Mouse (Mus musculus) liver, postnatal 0 days (tissue): Measurements from ENCODE around the gene Cyp4f15. TPM values are rescaled to one million over a fixed set of nuclear protein-coding genes. Genes with fewer than 3 reads are reported as not detected.

Source experiments
- ATAC-seq: fragments of 200-750 bp; cut with Nextera tagmentation; 2 replicates; pipeline ENCODE4 v1.8.0; 2017; ENCODE audit warnings: mild to moderate bottlenecking, moderate library complexity
- DNase-seq: peaks from one replicate; pipeline ENCODE4 v3.0.0-alpha.2; 2016
- H3K27ac ChIP-seq: fragments of 300-500 bp; sonication (generic); 2 replicates; pipeline ENCODE4 v1.5.1; 2014; ENCODE audit warnings: antibody characterized with exemption, moderate library complexity, mild to moderate bottlenecking, low read depth
- H3K27me3 ChIP-seq: fragments of 300-500 bp; sonication (generic); 2 replicates; pipeline ENCODE4 v1.6.1; 2014; ENCODE audit warnings: low read length, control low read depth, mixed read lengths; ENCODE audit not compliant: insufficient read depth
- H3K36me3 ChIP-seq: fragments of 300-500 bp; sonication (generic); replicated peaks from 2 replicates; pipeline ENCODE4 v1.6.1; 2014; ENCODE audit warnings: mild to moderate bottlenecking, control low read depth, low read length, moderate library complexity, mixed read lengths; ENCODE audit not compliant: insufficient read depth
- H3K4me1 ChIP-seq: fragments of 300-500 bp; sonication (generic); 2 replicates; pipeline ENCODE4 v1.6.1; 2014; ENCODE audit warnings: antibody characterized with exemption, mild to moderate bottlenecking, control low read depth; ENCODE audit not compliant: insufficient read depth
- H3K4me2 ChIP-seq: fragments of 300-500 bp; sonication (generic); 2 replicates; pipeline ENCODE4 v1.6.1; 2014; ENCODE audit warnings: low read depth, mild to moderate bottlenecking, low read length, moderate library complexity, mixed read lengths
- H3K4me3 ChIP-seq: fragments of 300-500 bp; sonication (generic); 2 replicates; pipeline ENCODE4 v1.5.1; 2014; ENCODE audit warnings: low read depth, low read length
- H3K9ac ChIP-seq: fragments of 300-500 bp; sonication (generic); replicated peaks from 2 replicates; pipeline ENCODE4 v1.6.1; 2014; ENCODE audit warnings: mild to moderate bottlenecking, moderate library complexity
- H3K9me3 ChIP-seq: fragments of 300-500 bp; sonication (generic); 2 replicates; pipeline ENCODE4 v1.6.1; 2016; ENCODE audit warnings: mild to moderate bottlenecking, control low read depth, low read length, mixed read lengths
- CTCF ChIP-seq: sonication (generic); IDR thresholded peaks from 2 replicates; pipeline ENCODE4 v1.5.1; 2016; ENCODE audit warnings: antibody characterized with exemption, low read depth
- EP300 ChIP-seq: IDR thresholded peaks from 2 replicates; pipeline ENCODE4 v1.6.1; 2016; ENCODE audit warnings: antibody characterized with exemption, low read depth, mild to moderate bottlenecking
- WGBS: fragments of 180-500 bp; shearing (Covaris S2); extraction: QIAGEN DNeasy Blood & Tissue Kit; methylation state at CpG from one replicate; pipeline ENCODE4 v1.1.7; 2014; ENCODE audit not compliant: insufficient replicate concordance; 5-methylcytosine and 5-hydroxymethylcytosine counted together
- polyA plus RNA-seq: library from polyadenylated mRNA; unstranded; fragments of >200 nt; fragmentation: Nextera tagmentation; extraction: Ambion mirVana; gene quantifications from 2 replicates; pipeline ENCODE4 v1.2.1, GENCODE M21; 2015

The Cyp4f15 gene
- polyA plus RNA-seq, 1 experiment from 2014 or later: 33.5 TPM

DNA sequence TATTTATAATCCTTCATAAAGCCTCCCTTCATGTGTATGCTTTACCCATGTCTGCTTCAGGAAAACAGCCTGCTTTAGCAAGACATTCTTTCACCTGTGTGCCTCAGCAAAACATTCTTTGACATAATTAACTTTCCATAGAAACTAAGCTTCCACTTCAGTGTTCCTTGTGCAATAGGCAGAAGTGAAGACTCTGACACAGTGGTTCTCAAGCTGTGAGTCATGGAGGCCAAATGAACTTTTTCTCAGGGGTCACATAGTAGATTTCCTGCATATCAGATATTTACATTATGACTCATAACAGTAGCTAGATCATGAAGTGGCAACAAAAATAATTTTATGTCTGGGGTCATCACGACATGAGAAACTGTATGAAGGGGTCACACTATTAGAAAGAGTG is 53.0 kb downstream of the Cyp4f15 start:
- TF ChIP-seq EP300 (no peak), CTCF (no peak)
- Histone ChIP-seq H3K4me2 (no peak overlapping the region), H3K27me3 (no peaks in the 10 kb centered on the region), H3K9ac (no peak overlapping the region), H3K4me1 (no peaks in the 10 kb centered on the region), H3K9me3 (no peaks in the 10 kb centered on the region), H3K27ac (no peak overlapping the region), H3K4me3 (no peak overlapping the region), H3K36me3 (no peaks in the 10 kb centered on the region)
- 70% methylated on average over 1 of the region's 1 CpGs for WGBS
- DNase-seq (no peak), ATAC-seq (no peak)

DNA sequence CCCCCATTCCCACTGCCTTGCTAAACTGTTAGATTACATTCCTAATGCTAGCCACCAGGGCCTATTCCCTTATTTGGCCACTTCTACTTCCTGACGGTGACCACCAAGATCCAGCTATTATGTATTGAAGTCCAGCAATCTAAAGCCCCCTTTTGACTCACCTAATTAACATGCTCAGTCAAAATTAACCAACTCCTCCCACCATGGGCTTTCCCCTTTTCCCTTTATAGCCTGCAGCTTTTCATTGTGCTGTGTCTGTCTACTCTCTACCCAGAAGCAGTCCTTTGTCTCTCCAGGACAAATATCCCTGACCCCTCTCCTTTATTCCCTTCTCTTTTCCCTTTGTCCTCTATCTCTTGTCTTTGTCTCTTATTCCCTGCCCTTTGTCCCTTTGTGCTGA is 55.6 kb downstream of the Cyp4f15 start:
- ATAC-seq: no peak
- no peak overlapping the region for H3K4me3 ChIP-seq
- H3K4me2 ChIP-seq: no peak overlapping the region
- 36% methylated on average over 1 of the region's 1 CpGs for WGBS
- H3K9ac ChIP-seq: no peak overlapping the region
- no peaks in the 10 kb centered on the region for H3K4me1 ChIP-seq
- H3K36me3 ChIP-seq: no peaks in the 10 kb centered on the region
- no peaks in the 10 kb centered on the region for H3K9me3 ChIP-seq
- no peak for DNase-seq
- H3K27me3 ChIP-seq: no peaks in the 10 kb centered on the region
- TF ChIP-seq CTCF: no peak
- H3K27ac ChIP-seq: no peak overlapping the region

DNA sequence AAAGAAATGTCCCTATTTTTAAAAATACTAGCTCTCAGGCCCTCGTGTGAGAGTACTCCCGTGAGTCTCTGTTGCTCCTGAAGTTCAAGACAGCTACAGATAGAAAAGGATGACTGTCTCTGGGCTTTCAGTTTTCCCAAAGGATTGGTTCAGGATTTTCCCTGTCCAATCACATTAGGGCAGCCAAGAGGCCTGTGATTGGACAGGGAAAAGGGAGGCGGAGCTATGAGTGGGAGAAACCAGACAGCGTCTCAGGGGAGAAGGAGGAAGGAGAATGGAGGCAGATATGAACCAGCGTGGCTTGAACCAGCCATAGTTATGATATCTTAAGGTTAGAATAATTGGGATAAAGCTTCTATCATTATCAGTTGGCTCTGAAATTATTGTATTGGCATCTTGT is 65.2 kb downstream of the Cyp4f15 start:
- Histone ChIP-seq H3K9ac (no peak overlapping the region), H3K4me3 (no peak overlapping the region), H3K9me3 (no peaks in the 10 kb centered on the region), H3K36me3 (no peaks in the 10 kb centered on the region), H3K27ac (no peak overlapping the region), H3K27me3 (no peaks in the 10 kb centered on the region), H3K4me2 (no peak overlapping the region), H3K4me1 (no peaks in the 10 kb centered on the region)
- TF ChIP-seq CTCF: no peak
- no peak for TF ChIP-seq EP300
- ATAC-seq (no peak), DNase-seq (no peak)
- WGBS: 44% methylated on average over 5 of the region's 5 CpGs

Other genes with a start within 250 kb of the Cyp4f15 start
- gene Cyp4f39, start 232.9 kb upstream of the Cyp4f15 start, polyA plus RNA-seq: 0.22 and 0.32 TPM in 2 replicates
- 2.7 and 2.9 TPM in 2 replicates for gene Cyp4f17, start 179.6 kb upstream of the Cyp4f15 start, polyA plus RNA-seq
- gene Cyp4f16, start 149.1 kb upstream of the Cyp4f15 start, polyA plus RNA-seq: 5.9 and 6.9 TPM in 2 replicates
- gene Cyp4f37, start 64.3 kb upstream of the Cyp4f15 start, polyA plus RNA-seq: not detected in 2 replicates
- gene Cyp4f40, start 26.7 kb upstream of the Cyp4f15 start, polyA plus RNA-seq: not detected in 2 replicates
- gene Zfp871, start 102.7 kb downstream of the Cyp4f15 start, polyA plus RNA-seq: 8.2 and 11.0 TPM in 2 replicates
- gene Zfp811, start 124.3 kb downstream of the Cyp4f15 start, polyA plus RNA-seq: 0.02 TPM in 1 of 2 replicates, not detected in the other
- gene Zfp799, start 144.6 kb downstream of the Cyp4f15 start, polyA plus RNA-seq: 1.6 and 2.0 TPM in 2 replicates
- gene Zfp870, start 206.0 kb downstream of the Cyp4f15 start, polyA plus RNA-seq: 1.4 and 1.7 TPM in 2 replicates
- 0.20 and 0.22 TPM in 2 replicates for gene Cyp4f14, start 231.7 kb downstream of the Cyp4f15 start, polyA plus RNA-seq